Mouse (Mus musculus) cerebellum, adult 2 months (tissue): ENCODE results near the gene Tpm1.

Experiments
- CTCF ChIP-seq: fragments of 200-500 bp; IDR thresholded peaks from 2 replicates; pipeline ENCODE4 v1.5.1; 2011; ENCODE audit warnings: low read depth, mild to moderate bottlenecking, control low read depth, low read length, moderate library complexity, borderline replicate concordance; ENCODE audit not compliant: insufficient read depth
- POLR2A ChIP-seq: fragments of 200-500 bp; IDR thresholded peaks from 2 replicates; pipeline ENCODE4 v1.6.1; 2011; ENCODE audit warnings: low read length, control low read depth, borderline replicate concordance; ENCODE audit not compliant: insufficient read depth

GRCm38 (mm10) chr9:67024889-67025692 lies 24.1 kb downstream of the Tpm1 start:
- no peak for TF ChIP-seq CTCF
- TF ChIP-seq POLR2A = no peak
